Mouse (Mus musculus) megakaryocyte, embryonic 14.5 days (primary cell): ENCODE results near the gene Lenep.

ENCODE experiments used
- FLI1 ChIP-seq: IDR thresholded peaks from 2 replicates; pipeline ENCODE4 v1.6.1; 2012; ENCODE audit warnings: low read length, inconsistent platforms, mixed read lengths
- GATA1 ChIP-seq: IDR thresholded peaks from 3 replicates; pipeline ENCODE4 v1.6.1; 2012; ENCODE audit warnings: mixed read lengths, low read length, inconsistent platforms, borderline replicate concordance

GRCm38 (mm10) chr3:89417131-89417530 is 14.5 kb upstream of the Lenep start:
- TF ChIP-seq FLI1 (no peak), GATA1 (no peak)
